Mouse (Mus musculus): ENCODE results near the gene Camta1. TPM values are rescaled to one million over a fixed set of nuclear protein-coding genes. Genes with fewer than 3 reads are reported as not detected.

Gene Camta1
- total RNA-seq, 1 experiment from 2014 or later = 7.4 TPM

DNA sequence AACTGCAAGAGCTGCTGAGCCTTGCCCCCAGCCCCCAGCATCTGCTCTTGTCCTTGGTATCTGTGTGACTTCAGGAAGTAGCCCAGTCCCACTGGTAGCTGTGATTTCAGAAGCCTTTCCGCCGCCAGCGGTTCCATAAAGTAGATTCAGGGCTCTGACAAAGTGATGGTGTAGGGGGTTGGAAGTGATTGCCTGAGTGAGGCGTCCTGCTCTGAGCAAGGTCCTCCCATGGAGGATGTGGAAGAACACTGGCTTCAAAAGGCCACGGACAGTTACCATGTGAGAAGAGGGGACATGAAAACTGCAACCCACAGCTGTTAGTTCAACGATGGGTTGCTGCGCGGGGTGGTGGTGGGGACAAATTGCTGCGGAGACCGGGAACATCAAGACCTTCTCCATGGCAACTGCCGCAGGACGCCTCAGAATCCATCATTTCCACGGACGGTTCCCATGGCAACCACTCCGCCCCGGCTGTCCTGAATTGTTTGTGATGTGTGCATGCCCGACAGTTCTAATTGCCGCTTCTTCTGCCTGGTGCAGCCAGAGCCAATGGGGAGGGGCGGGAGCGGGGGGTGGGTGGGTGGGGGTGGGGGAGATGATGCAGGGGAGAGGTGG, 721.2 kb downstream of the Camta1 start:
- no peak for ATAC-seq (ENCODE audit: extremely low read depth, insufficient number of reproducible peaks, low FRiP score, poor library complexity, severe bottlenecking)

DNA sequence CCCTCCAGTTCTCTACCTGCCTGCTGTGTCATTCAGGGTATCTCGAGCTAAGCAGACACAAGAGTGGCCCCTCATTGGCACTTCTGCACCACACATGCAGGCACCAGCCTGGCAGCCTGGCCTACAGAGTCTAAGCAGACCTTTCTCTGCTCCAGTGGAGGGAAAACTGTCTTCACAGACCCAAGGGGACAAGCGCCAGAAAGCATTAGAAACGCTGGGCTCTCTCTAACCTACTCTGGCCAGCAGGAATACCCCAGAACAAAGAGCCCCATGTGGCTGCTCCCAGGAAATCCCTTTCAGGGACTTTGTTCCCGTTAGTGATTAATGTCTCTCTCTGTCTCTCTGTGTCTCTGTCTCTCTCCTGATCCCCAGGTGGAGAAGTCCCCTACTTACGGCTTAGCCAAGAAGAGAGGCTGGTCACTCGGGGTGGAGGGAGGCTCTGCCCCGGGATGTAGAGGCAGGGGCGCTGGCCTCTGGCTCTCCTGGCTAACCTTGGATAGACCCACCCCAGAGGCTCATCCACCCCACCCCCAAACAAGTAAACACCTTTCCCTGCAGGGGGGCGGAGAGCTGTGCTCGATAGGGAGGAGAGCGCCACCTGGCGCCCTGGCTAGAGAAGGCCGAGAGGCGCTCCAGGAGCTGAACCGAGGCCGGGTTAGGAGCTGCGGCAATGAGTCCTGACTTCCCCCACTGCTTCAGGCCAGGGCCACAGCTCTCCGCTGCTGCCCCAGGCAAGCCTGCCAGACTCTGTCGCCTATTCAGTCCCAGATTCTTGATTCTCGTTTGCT, 722.4 kb downstream of the Camta1 start:
- no peak for ATAC-seq (ENCODE audit: extremely low read depth, insufficient number of reproducible peaks, low FRiP score, poor library complexity, severe bottlenecking)

DNA sequence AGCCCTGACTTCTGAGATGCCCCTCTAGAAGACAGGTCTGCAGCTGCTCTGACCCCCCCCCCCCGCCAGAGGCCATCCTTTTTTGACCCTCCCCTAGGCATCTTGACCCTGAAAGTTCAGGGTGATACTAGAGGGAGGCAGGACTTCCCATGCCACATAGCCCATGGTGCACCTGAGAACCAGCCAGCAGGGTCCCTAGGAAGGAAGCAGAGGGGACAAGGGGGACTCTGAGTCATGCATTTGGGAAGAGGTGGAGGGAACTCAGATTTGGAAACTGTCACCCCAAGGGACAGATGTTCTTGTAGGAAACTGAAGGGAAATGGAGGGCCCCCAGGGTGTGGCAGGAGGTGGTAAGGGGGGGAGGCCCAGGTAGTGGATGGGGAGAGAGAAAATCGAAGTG, 723.1 kb downstream of the Camta1 start:
- no peak for ATAC-seq (ENCODE audit: extremely low read depth, insufficient number of reproducible peaks, low FRiP score, poor library complexity, severe bottlenecking)

DNA sequence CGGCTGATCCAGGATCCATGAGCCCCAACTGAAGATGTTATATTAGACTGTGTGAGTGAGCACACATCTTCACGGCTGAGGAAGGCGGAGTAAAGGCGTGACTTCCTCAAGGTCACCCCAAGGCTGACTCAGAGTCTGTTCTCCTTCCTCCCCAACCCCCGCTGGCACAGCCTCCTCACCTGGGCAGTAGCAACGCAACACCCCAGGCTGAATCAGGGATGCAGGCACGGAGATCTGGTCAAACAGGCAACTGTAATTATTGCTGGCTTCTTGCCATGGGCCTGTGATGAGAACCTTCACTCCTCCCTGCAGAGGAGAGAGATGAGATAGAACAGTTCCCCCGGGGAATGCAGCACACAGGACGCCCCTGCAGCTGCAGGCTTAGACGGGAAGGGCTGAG, 723.5 kb downstream of the Camta1 start:
- ATAC-seq (ENCODE audit: extremely low read depth, insufficient number of reproducible peaks, low FRiP score, poor library complexity, severe bottlenecking) = no peak

DNA sequence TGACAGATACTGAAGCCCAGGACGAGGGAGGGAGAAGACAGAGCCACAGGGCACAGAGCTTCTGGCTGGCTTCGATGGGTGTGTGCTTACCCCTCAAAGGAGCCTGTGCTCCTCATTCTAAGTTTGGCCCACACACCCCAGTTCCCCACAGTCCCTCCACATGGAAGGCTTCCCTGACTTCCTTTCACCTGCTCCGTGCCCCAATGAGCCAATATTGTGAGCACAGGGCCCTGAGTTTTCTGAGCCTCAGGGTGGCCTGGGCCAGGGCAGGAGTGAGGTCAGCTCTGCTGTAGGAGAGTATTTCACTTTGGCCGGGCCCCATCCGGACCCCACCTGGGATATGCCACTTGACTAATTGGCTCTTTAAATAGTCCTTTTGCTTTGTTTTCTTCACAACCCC, 724.0 kb downstream of the Camta1 start:
- ATAC-seq (ENCODE audit: extremely low read depth, insufficient number of reproducible peaks, low FRiP score, poor library complexity, severe bottlenecking) = no peak

DNA sequence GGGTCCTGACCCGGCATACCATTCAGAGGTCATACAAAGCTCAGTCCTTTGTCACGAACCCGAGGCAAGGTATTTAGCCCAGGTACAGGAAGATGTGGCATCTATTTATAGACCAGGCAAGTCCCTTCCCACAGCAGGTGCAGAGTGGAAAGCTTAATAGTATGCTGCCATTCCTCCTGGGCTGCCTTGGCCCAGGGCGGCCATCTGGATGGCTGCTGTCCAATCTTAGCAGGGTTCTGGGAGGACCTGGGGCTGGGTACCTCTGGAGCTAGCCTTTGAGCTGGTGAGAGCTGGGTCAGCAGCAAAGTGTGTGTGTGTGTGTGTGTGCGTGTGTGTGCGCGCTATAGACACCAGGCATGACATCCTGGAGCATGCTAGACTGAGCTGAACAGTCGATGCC, 726.2 kb downstream of the Camta1 start:
- no peak for ATAC-seq (ENCODE audit: extremely low read depth, insufficient number of reproducible peaks, low FRiP score, poor library complexity, severe bottlenecking)

DNA sequence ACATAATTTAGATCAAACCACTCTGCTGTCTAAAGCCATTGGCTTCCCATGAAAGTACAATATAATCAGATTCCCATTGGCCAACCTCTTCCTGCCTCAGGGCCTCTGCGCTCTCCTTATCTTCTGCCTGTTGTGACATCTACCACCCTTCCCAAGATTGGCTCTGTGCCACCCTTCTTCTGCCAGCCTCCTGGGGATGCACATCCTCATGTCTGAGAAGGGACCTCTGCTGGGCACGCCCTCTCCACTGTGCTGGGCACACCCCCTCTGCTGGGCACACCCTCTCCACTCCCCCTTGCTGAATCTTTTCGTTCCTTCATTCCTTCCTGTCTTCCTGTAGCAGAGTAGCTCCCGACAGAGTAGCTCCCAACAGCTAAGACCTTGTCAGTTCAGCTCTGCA, 727.9 kb downstream of the Camta1 start:
- no peak for ATAC-seq (ENCODE audit: extremely low read depth, insufficient number of reproducible peaks, low FRiP score, poor library complexity, severe bottlenecking)

DNA sequence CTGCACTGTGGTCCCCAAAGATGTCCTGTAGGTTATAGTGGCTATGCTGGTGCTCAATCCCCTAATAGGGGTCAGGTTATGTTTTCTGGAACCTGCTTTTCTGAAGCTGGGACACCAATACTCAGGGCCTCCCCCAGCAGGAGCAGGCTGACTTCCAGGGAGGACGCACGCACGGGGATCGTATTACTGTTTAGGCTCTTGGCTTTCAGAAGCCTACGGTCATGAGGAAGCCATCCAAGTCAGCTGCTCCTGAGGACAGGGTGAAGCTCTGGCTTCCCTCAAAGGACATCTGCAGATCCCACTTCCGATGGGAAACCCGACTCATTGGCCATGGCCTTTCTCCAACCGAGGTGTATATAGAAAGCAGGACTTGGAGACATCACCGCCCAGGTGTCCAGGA, 729.2 kb downstream of the Camta1 start:
- ATAC-seq (ENCODE audit: extremely low read depth, insufficient number of reproducible peaks, low FRiP score, poor library complexity, severe bottlenecking) = no peak

DNA sequence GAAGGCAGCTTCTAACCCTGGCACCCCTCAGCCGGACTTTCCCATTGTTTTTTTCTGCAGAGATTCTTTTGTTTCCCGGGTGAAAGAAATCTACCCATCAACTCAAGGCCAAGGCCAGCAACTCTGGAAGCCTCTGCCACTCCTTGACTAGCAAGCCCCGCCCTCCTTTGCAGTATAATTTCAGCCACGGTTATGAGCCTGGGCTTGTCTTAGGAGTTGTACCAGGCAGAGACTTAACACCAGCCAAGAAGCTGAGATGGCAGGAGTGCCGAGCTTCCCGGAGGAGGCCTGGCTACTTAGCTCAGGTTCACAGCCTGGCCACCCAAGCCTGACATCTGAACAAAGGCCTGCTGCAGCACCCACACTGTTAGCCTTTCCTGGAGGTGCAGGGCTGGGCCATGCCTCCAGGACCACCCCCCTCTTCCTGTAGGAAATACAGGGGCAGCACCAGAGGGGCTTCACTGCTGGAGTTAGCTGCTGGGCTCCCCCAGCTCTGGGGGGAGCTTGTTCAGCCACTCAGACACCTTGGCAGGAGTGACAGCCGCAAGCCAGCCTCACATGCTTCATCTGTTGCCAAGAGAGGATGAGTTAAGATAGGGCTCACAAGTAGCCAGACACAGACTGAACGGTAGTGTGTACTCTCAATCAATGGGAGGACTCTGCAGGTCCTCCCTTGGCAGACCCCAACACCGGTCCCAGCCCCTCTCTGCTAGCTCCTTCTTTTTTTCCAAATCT, 730.8 kb downstream of the Camta1 start:
- no peak for ATAC-seq (ENCODE audit: extremely low read depth, insufficient number of reproducible peaks, low FRiP score, poor library complexity, severe bottlenecking)

DNA sequence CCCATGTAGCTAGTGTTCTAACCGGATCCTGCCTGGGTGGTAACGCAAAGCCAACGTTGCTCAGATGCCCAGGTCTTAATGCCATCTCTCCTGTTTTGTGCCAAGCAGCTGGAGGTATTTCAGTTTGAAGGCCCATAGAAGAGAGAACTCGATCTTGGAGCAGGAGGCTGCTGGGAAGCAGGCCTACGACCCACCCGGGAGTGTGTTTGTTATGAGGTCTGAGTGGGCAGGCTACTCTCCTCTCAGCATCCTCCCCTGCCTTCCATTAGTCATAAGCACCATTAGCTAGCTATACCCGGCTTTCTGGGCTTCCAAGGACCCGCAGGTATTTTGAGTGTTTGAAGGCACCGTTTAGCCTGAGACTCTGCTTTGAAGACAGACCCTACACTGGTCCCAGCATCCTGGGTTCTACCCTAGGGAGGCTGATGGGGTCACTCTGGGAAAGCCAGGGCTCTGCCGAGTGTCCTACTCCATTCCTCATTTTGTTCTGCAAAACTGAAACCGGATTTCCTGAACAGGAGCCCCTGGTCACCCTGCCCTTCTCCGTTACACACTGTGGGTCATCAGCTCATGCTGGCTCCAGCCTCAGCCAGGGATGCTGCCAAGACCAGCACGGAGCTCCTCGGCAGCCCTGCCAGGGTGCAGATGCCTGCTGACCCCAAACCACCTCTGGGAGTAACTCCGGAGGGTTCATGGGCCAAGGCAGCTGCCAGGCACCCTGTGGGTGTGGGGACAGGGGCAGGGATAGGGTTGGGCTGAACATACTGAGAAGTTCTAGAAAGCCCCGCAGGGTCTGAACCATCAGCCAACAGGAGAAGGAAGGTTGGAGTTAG, 731.7 kb downstream of the Camta1 start:
- no peak for ATAC-seq (ENCODE audit: extremely low read depth, insufficient number of reproducible peaks, low FRiP score, poor library complexity, severe bottlenecking)

DNA sequence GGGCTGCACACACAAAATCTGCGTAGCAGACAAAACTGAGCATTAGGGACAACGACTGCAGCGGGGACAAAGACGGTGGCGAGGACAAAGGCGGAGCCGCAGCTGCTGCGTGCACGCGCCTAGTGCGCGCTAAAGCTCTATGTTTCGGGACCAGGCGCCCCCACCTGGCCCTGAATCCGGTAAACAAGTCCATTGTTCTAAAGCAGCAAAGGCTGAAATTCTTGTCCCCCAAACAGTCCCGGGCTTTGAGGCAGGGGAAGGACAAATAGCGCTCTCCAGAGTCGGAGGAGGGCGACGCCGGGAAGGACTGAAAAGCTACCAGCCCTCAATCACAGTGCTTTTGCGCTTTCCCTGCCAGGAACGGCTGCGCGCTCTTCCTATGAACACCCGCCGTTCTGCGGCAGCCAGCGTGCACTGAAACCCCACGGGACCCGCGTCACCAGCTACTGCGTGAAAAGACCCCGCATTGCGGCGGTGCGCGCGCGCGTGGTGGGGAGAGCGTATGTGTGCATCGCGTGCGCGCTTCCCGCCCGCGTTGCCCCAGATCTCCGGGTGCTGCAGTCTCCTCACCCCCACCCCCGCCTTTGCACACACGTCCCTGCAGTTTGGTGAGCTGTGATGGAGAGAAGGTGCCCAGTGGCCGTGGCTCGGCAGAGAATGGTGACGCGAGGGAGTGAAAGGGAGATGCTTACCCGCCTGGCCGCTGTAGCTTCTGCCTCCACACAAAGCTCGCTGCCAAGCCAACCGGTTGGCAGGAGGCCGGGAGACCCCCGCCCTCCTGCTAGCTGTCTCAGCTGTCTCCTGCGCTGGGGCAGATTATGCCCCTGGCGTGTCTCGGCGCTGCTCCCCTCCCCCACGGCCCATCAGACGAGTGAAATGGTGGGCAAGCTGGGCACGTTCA, 732.8 kb downstream of the Camta1 start:
- ATAC-seq (ENCODE audit: extremely low read depth, insufficient number of reproducible peaks, low FRiP score, poor library complexity, severe bottlenecking) = no peak

DNA sequence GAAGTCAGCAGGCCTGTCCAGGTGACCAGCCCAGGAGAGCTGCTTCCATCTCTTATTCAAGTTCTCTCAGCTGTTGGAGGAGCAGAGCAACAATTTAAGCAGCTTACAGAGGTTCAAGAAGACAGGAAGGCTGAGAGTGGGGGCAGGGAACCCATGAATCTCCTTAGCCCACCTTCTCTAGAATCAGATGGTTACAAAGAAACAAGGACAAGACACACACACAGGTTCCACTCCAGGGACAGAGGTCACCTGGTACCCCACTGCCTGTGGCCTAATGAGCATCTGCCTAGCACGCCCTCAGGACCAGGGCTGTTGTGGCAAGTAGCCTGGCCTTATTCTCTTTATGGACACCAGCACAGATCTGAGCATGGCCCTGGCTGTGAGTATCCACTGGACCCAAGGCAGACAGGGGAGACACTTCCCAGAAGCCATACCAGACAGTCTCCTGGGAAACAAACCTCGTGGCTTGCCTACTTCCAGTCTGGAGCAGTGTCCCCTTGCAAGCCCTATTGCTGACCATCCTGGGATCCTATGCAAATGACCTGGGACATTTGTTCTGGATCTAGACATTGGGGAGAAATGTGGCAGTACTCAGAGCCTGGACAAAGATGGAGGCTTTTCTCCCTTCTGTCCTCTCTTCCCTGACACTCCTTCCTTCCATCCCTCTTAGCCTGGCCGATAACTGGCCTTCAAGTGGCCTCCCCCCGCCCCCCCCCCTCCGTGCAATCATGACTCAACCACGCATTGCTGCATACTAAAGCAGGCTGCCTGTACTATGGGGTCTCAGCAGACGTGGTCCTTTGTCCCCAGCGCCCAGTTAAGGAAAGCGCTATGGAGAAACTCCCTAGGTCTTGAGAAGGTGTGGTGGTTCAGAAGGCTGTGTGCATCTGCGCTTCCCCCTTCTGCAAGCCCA, 733.8 kb downstream of the Camta1 start:
- no peak for ATAC-seq (ENCODE audit: extremely low read depth, insufficient number of reproducible peaks, low FRiP score, poor library complexity, severe bottlenecking)

DNA sequence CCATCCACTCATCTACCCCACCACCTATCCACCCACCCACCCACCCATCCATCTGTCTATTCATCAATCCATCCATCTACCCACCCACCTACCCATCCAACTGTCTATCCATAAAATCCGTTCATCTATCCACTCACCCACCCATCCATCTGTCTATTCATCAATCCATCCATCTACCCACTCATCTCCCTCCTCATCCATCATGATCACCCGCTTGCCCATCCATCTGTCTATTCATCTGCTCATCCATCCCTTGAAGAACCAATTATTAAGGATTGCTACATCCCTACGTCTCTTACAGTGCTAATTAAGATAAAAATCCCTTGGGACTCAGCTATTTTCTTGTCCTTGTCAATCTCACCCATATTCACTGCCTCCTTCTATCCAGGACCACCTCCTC, 742.8 kb downstream of the Camta1 start:
- no peak for ATAC-seq (ENCODE audit: extremely low read depth, insufficient number of reproducible peaks, low FRiP score, poor library complexity, severe bottlenecking)

DNA sequence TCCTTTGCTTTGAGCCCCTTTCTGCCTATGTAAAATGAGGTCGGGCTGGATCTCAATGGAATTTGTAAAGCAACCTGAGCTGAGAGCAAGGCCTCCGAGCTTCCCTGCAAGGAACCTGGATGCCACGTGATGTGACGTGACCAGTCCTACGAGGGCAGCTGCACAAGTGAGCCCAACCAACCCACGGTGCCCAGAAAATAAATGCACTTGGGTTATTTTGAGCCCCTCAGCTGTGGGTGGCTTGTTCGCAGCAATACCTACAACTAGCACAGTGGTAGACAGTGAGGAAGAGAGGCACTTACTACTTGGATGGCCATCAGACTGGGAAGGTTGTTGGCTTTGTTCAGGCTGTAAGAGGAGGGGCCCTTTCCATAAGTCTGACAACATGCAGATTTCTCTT, 747.1 kb downstream of the Camta1 start:
- ATAC-seq (ENCODE audit: extremely low read depth, insufficient number of reproducible peaks, low FRiP score, poor library complexity, severe bottlenecking) = no peak

DNA sequence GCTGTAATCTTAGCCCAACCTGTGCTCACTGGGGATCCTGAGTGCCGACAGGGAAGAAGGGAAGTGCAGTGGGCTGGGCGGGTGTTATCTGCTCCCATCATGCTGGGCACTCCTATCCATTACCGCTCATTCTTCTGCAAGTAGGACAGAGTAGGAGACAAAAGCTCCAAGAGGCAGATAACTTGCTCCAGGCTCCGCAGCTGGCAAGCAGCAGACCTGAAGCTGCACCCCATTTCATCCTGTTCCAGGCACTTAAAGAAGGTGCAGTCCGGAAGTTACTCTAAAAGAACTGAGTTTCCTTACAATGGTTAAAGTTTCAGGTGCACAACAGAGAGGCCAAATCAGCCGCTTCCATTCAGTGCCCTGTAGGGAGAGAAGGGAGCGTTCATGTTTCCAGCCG, 750.5 kb downstream of the Camta1 start:
- ATAC-seq (ENCODE audit: extremely low read depth, insufficient number of reproducible peaks, low FRiP score, poor library complexity, severe bottlenecking) = no peak

DNA sequence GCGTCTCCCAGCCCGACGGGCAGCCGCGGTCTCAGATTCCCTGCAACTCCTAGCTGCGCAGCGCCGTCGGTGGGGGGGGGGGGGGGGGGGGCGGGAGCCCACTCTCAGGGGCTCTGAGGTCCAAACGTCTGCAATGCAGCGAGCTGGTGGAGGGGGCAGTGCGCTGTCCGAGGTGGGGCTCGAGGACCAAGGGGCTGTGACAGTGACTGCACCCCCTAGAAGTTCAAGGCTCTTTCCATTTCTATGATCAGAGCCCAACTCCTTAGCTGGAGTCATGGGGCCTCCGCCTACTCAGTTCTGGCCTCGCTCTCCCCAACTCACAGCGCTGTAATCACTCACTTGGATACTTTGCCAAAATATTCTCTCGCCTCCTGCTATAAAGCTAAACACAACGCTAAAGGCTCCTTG, 752.8 kb downstream of the Camta1 start:
- no peak for ATAC-seq (ENCODE audit: extremely low read depth, insufficient number of reproducible peaks, low FRiP score, poor library complexity, severe bottlenecking)

DNA sequence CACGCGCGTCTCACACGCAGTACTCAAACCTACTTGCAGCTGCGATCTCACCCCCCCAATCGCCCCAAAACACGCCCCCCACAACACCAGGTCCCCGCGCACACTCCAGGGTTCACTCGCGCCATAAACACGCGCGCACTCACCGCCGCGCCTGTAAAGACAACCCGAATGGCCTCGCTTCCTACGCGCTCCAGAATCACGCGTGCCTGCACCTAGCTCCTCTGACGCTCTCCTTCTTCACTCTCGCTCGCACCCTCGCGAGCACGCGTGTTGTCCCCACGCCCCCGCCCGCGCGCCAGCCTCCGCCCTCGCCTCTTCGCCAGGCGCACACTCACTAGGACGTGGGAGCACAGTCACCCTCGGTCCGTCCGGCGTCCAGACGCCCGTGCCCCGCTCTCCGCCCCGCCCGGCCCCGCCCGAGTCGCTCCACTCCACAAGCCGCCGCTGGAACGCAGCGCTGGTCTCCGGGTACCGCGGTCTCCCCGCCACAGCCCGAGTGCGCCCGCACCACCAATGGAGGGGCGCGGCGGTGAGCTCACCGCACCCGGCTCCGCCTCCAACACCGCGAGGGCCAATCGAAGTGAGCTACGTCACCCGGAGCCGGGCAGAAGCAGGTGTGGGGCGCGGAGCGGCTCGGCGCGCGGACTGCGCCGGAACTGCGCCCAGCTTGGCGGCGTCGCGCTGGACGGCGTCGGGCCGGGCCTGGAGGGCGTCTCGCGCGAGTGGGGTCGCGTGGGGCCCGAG, 753.5 kb downstream of the Camta1 start:
- peak; percentile 57 for ATAC-seq (ENCODE audit: extremely low read depth, insufficient number of reproducible peaks, low FRiP score, poor library complexity, severe bottlenecking)

All from neutrophil, adult 5-6 weeks (primary cell).